Mouse (Mus musculus) lung, embryonic 16.5 days (tissue): ENCODE results near the gene Gucy2c. TPM values are rescaled to one million over a fixed set of nuclear protein-coding genes. Genes with fewer than 3 reads are reported as not detected.

ENCODE experiments used
- ATAC-seq: fragments of 200-750 bp; cut with Nextera tagmentation; 2 replicates; pipeline ENCODE4 v1.8.0; 2017; ENCODE audit warnings: low read depth, mild to moderate bottlenecking, moderate library complexity
- H3K27ac ChIP-seq: fragments of 300-500 bp; sonication (generic); 2 replicates; pipeline ENCODE4 v1.5.1; 2014; ENCODE audit warnings: mild to moderate bottlenecking, control low read depth, low read length
- H3K27me3 ChIP-seq: fragments of 300-500 bp; sonication (generic); 2 replicates; pipeline ENCODE4 v1.6.1; 2014; ENCODE audit warnings: low read depth, low read length, mixed read lengths; ENCODE audit not compliant: control insufficient read depth, insufficient read depth
- H3K36me3 ChIP-seq: fragments of 300-500 bp; sonication (generic); 2 replicates; pipeline ENCODE4 v1.6.1; 2014; ENCODE audit warnings: low read length; ENCODE audit not compliant: control insufficient read depth, insufficient read depth
- H3K4me1 ChIP-seq: fragments of 300-500 bp; sonication (generic); replicated peaks from 2 replicates; pipeline ENCODE4 v1.6.1; 2014; ENCODE audit warnings: low read length, mixed read lengths; ENCODE audit not compliant: control insufficient read depth, insufficient read depth
- H3K4me2 ChIP-seq: fragments of 300-500 bp; sonication (generic); 2 replicates; pipeline ENCODE4 v1.6.1; 2014; ENCODE audit warnings: low read depth, low read length, control low read depth
- H3K4me3 ChIP-seq: fragments of 300-500 bp; sonication (generic); 2 replicates; pipeline ENCODE4 v1.5.1; 2014; ENCODE audit warnings: mild to moderate bottlenecking, low read length, control low read depth
- H3K9ac ChIP-seq: fragments of 300-500 bp; sonication (generic); 2 replicates; pipeline ENCODE4 v1.6.1; 2014; ENCODE audit warnings: low read length, control low read depth
- H3K9me3 ChIP-seq: fragments of 300-500 bp; sonication (generic); 2 replicates; pipeline ENCODE4 v1.6.1; 2016; ENCODE audit warnings: low read length; ENCODE audit not compliant: control insufficient read depth
- WGBS: fragments of 180-500 bp; shearing (Covaris S2); extraction: QIAGEN DNeasy Blood & Tissue Kit; methylation state at CpG from one replicate; pipeline ENCODE4 v1.1.7; 2014; 5-methylcytosine and 5-hydroxymethylcytosine counted together
- polyA plus RNA-seq: library from polyadenylated mRNA; unstranded; fragments of >200 nt; fragmentation: Nextera tagmentation; extraction: Ambion mirVana; gene quantifications from 2 replicates; pipeline ENCODE4 v1.2.1, GENCODE M21; 2015

The Gucy2c gene
- polyA plus RNA-seq, 1 experiment from 2014 or later = 0.13 TPM

DNA sequence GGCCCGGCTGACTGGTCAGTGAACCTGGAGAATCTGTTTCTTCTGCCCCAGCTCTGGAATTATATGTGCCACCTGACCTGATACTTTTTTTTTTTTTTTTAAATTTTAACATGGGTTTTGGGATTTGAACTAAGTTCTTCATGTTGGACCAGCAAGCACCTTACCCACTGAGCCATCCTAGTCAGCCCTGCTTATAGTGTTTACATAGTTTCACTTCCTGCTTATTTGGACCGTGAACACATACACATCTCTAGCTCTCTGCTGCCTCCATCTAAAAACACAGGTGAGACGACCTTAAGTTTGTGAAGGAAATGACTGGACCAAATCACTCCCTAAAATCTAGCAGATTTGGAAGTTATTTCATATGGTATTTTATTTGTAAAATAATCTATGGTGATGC is 58.4 kb downstream of the Gucy2c start:
- no peaks in the 10 kb centered on the region for H3K9me3 ChIP-seq
- no peak overlapping the region for H3K4me2 ChIP-seq
- 62% methylated on average over 3 of the region's 3 CpGs for WGBS
- H3K4me1 ChIP-seq = no peaks in the 10 kb centered on the region
- no peaks in the 10 kb centered on the region for H3K27me3 ChIP-seq
- no peaks in the 10 kb centered on the region for H3K36me3 ChIP-seq
- no peak for ATAC-seq
- H3K9ac ChIP-seq = no peak overlapping the region
- H3K4me3 ChIP-seq = no peak overlapping the region
- no peak overlapping the region for H3K27ac ChIP-seq

GRCm38 (mm10) chr6:136722565-136722964 is 59.0 kb downstream of the Gucy2c start:
- H3K27me3 ChIP-seq = no peaks in the 10 kb centered on the region
- H3K4me2 ChIP-seq = no peak overlapping the region
- ATAC-seq = no peak
- WGBS = 82% methylated on average over 7 of the region's 7 CpGs
- no peaks in the 10 kb centered on the region for H3K36me3 ChIP-seq
- H3K4me3 ChIP-seq = no peak overlapping the region
- no peaks in the 10 kb centered on the region for H3K4me1 ChIP-seq
- H3K27ac ChIP-seq = no peak overlapping the region
- H3K9ac ChIP-seq = no peak overlapping the region
- H3K9me3 ChIP-seq = no peaks in the 10 kb centered on the region

DNA sequence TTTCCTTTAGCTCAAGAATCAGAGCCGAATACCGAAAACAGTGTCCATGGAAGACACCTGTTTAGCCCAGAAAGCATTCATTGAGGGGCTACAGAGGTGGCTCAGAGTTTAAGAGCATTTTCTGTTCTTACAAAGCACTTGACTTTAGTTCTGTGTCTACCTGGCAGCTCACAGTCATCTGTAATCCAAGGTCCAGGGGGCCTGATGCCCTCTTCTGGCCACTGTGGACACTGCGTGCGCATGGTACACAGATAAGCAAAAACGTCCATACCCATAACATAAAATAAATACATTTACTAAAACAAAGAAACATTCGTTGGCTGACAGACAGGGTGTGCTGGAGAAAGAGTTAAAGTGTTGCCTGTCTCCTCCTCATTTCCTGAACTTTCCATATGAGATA is 59.6 kb downstream of the Gucy2c start:
- H3K4me3 ChIP-seq = no peak overlapping the region
- H3K27ac ChIP-seq = no peak overlapping the region
- WGBS = 48% methylated on average over 6 of the region's 6 CpGs
- H3K4me1 ChIP-seq = no peaks in the 10 kb centered on the region
- no peaks in the 10 kb centered on the region for H3K9me3 ChIP-seq
- no peaks in the 10 kb centered on the region for H3K36me3 ChIP-seq
- H3K27me3 ChIP-seq = no peaks in the 10 kb centered on the region
- H3K4me2 ChIP-seq = no peak overlapping the region
- H3K9ac ChIP-seq = no peak overlapping the region
- ATAC-seq = no peak

DNA sequence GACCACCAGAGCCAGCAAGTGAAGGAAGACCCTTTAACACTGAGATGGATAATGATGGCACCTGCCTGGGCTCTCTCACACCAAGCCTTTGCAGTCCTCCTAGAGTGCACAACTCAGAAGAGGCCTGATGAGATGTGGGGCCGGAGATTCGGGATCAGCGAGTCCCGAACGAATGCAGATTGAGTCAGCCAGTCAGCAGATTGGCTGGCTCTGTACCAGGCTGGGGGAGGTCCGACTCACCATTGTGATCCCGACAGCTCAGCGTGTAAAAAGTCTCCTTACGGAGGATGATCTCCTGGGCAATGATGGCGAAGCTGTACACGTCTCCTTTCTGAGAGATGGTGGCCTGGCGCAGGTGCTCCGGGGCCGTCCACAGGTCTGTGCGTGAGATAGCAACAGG is 61.1 kb downstream of the Gucy2c start:
- Histone ChIP-seq H3K9ac (no peak overlapping the region), H3K4me1 (no peaks in the 10 kb centered on the region), H3K27ac (no peak overlapping the region), H3K36me3 (no peaks in the 10 kb centered on the region), H3K4me3 (no peak overlapping the region), H3K27me3 (no peaks in the 10 kb centered on the region), H3K9me3 (no peaks in the 10 kb centered on the region), H3K4me2 (no peak overlapping the region)
- WGBS = 88% methylated on average over 15 of the region's 15 CpGs
- ATAC-seq = no peak

GRCm38 (mm10) chr6:136715881-136716431 is 65.6 kb downstream of the Gucy2c start:
- no peaks in the 10 kb centered on the region for H3K27me3 ChIP-seq
- WGBS = 73% methylated on average over 10 of the region's 11 CpGs

DNA sequence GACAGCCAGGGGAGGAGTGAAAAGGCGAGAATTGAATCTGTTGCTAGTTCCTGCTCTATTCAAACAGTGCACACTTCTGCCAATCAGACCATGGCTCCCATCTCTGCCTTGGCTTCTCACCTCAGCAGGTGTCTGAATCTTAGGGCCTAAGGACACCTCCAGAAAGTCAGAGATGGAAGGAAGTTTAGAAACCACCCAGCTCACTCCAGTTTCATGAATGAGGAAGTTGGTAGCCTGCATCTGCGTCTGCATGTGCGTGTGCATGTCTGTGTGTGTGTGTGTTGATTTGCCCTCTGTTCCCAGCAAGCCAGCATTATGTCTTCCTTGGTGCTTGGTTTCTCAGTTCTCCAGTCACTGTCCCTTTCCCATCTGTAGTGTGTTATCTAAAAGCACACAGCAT is 67.5 kb downstream of the Gucy2c start:
- no peak for ATAC-seq
- Histone ChIP-seq H3K9me3 (no peaks in the 10 kb centered on the region), H3K27ac (no peak overlapping the region), H3K4me3 (no peak overlapping the region), H3K36me3 (no peaks in the 10 kb centered on the region), H3K9ac (no peak overlapping the region), H3K4me2 (no peak overlapping the region), H3K4me1 (no peaks in the 10 kb centered on the region), H3K27me3 (no peaks in the 10 kb centered on the region)
- WGBS = 76% methylated on average over 3 of the region's 3 CpGs

More at GRCm38 (mm10) chr6:136715881-136716431, 65.6 kb downstream of the Gucy2c start:
- Histone ChIP-seq H3K4me2 (no peak overlapping the region), H3K9me3 (no peaks in the 10 kb centered on the region), H3K27ac (no peak overlapping the region), H3K4me1 (no peaks in the 10 kb centered on the region), H3K36me3 (no peaks in the 10 kb centered on the region), H3K9ac (no peak overlapping the region), H3K4me3 (no peak overlapping the region)
- ATAC-seq = no peak

DNA sequence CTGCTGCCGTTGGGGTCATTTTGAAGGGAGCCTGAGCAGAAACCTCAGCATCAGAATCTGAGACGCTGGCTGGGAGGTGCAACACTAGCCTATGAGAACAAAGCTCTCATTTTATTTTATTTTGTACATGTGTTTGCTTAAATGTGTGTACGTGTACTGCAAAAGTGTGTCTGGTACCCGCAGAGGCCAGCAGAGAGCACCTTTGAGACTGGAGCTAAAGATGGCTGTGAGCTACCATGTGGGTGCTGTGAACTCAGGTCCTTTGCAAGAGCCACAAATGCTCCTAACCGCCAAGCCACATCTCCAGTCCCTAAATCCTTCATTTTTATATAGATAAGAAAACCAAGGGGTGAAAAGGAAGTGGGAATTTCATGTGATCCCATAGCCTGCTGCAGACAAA is 71.2 kb downstream of the Gucy2c start:
- Histone ChIP-seq H3K4me2 (no peak overlapping the region), H3K4me1 (no peaks in the 10 kb centered on the region), H3K4me3 (no peak overlapping the region), H3K27me3 (no peaks in the 10 kb centered on the region), H3K9me3 (no peaks in the 10 kb centered on the region), H3K27ac (no peak overlapping the region), H3K36me3 (no peaks in the 10 kb centered on the region), H3K9ac (no peak overlapping the region)
- WGBS = 83% methylated on average over 5 of the region's 5 CpGs
- ATAC-seq = no peak

DNA sequence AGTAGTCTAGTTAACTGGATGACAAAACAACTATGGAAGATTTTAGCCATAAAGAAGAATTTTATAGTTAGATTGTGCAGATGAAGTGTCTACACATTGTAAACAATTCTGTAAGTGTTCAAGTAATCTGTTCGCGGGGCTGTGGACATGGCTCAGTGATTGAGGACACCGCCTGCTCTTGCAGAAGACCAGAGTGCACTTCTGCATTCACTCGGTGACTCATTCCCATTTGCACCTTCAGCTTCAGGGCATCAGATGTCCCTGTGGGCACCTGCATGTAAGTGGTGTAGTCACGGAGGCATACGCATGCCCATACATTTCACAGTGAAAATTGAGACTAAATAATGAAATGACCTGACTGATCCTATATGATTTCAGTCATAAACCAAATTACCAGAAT is 73.0 kb downstream of the Gucy2c start:
- no peaks in the 10 kb centered on the region for H3K4me1 ChIP-seq
- no peak overlapping the region for H3K4me3 ChIP-seq
- H3K27me3 ChIP-seq = no peaks in the 10 kb centered on the region
- ATAC-seq = no peak
- no peak overlapping the region for H3K27ac ChIP-seq
- 87% methylated on average over 6 of the region's 6 CpGs for WGBS
- H3K4me2 ChIP-seq = no peak overlapping the region
- H3K36me3 ChIP-seq = no peaks in the 10 kb centered on the region
- no peak overlapping the region for H3K9ac ChIP-seq
- H3K9me3 ChIP-seq = no peaks in the 10 kb centered on the region

DNA sequence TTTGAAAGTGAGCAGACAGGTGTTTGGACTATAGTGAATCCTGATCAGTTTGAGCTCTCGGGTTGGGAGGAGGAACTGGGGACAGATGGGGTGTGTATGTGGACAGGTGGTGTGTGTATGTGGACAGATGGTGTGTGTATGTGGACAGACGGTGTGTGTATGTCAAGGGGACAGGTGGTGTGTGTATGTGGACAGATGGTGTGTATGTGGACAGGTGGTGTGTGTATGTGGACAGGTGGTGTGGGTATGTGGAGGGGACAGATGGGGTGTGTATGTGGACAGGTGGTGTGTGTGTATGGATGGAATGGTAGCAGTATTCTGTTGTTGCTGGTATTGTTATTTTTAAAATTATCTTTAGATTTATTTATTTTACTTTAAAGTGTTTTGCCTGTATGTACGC is 79.7 kb downstream of the Gucy2c start:
- H3K4me2 ChIP-seq = no peak overlapping the region
- H3K4me1 ChIP-seq = no peaks in the 10 kb centered on the region
- WGBS = 77% methylated on average over 3 of the region's 3 CpGs
- H3K4me3 ChIP-seq = no peak overlapping the region
- no peaks in the 10 kb centered on the region for H3K9me3 ChIP-seq
- H3K36me3 ChIP-seq = no peaks in the 10 kb centered on the region
- ATAC-seq = no peak
- no peak overlapping the region for H3K27ac ChIP-seq
- no peaks in the 10 kb centered on the region for H3K27me3 ChIP-seq
- no peak overlapping the region for H3K9ac ChIP-seq

GRCm38 (mm10) chr6:136701185-136701584 is 80.4 kb downstream of the Gucy2c start:
- Histone ChIP-seq H3K4me1 (no peaks in the 10 kb centered on the region), H3K27me3 (no peaks in the 10 kb centered on the region), H3K4me3 (no peak overlapping the region), H3K9me3 (no peaks in the 10 kb centered on the region), H3K4me2 (no peak overlapping the region), H3K9ac (no peak overlapping the region), H3K27ac (no peak overlapping the region), H3K36me3 (no peaks in the 10 kb centered on the region)
- ATAC-seq = no peak
- 72% methylated on average over 5 of the region's 5 CpGs for WGBS
